Mouse (Mus musculus) stomach, postnatal 0 days (tissue): ENCODE data around the gene Olfr58.

Experiments
- CTCF ChIP-seq: IDR thresholded peaks from 2 replicates; pipeline ENCODE4 v1.5.1; 2016; ENCODE audit warnings: antibody characterized with exemption, low read depth, mild to moderate bottlenecking, moderate library complexity
- EP300 ChIP-seq: optimal IDR thresholded peaks from 2 replicates; pipeline ENCODE3; 2016; ENCODE audit warnings: antibody characterized with exemption

- TF ChIP-seq CTCF, result no peak
- TF ChIP-seq EP300, result no peak
Observed at GRCm38 (mm10) chr9:19769701-19770100, 10.4 kb upstream of the Olfr58 start.
